Mouse (Mus musculus): ENCODE data around the gene Il27ra. TPM values are rescaled to one million over a fixed set of nuclear protein-coding genes. Genes with fewer than 3 reads are reported as not detected.

The Il27ra gene
- polyA plus RNA-seq, 2 experiments: 0.78 to 2.1 TPM

DNA sequence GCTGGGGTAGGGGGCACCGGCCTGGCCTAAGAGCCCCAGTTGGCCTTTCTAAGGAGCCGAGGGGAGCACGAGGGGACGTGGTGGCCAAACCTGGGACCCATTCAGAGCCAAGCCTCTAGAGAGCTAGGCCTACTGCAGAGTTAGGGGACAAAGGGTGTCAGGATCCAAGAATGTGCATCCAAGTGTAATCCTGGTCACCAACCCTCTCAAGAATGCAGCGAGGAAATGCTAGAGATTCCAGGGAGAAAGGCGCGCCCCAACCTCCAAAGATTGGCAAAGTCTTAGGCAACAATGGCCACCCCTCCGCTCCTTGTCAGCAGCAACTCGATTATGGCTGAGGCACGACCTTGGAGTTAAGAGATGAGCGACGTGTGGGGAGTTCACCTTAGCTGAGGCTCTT lies 20.8 kb downstream of the Il27ra start:
- Histone ChIP-seq H3K36me3 (ENCODE audit: control insufficient read depth, insufficient read depth, low read length) (no peaks in the 10 kb centered on the region), H3K9me3 (ENCODE audit: control insufficient read depth, low read length) (no peaks in the 10 kb centered on the region), H3K27ac (replicated peaks; ENCODE audit: low read depth, low read length) (no peak overlapping the region), H3K4me1 (ENCODE audit: control insufficient read depth, insufficient read depth, low read length) (peaks cover 2% of the 10 kb centered on the region; the same call in 1 of the 2 replicates), H3K4me2 (replicated peaks; ENCODE audit: low read depth, low read length, severe bottlenecking) (no peak overlapping the region), H3K9ac (ENCODE audit: low read depth, low read length, severe bottlenecking) (no peak overlapping the region), H3K4me3 (replicated peaks; ENCODE audit: low read length) (no peak overlapping the region), H3K27me3 (ENCODE audit: control insufficient read depth, insufficient read depth, low read length) (peaks cover 26% of the 10 kb centered on the region; the same call in 1 of the 2 replicates)
- DNase-seq (ENCODE audit: low spot score) (no peak), ATAC-seq (ENCODE audit: low FRiP score, low read depth) (no peak)
- no peak for TF ChIP-seq POLR2A (IDR thresholded peaks at IDR 0.05; ENCODE audit: borderline replicate concordance, extremely low read depth, insufficient read depth, insufficient read length)
- WGBS: 47% methylated on average over 12 of the region's 12 CpGs

DNA sequence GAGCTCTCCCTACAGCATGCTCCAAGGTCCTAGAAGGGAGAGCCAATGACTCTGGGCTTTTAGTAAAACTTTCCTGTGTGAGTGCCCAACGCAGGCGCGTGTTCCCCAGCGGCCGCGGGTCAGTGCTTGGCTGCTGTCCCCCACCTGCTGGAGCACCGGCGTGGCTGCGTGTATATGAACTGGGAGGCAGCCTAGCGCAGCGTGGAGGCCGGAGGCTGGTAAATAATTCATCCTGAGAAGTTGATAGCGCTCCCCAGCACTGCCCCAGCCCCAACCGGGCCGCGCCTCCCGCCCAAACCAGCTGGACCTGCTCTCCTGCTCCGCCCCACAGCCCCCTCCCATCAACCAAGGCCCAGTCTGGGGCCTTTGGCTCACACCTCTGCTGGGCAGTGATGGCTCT lies 21.3 kb downstream of the Il27ra start, which contains the start of gene Palm3:
Palm3 (plus strand) TSS at position 376 of the 400 bp plus-strand sequence.
- H3K9ac ChIP-seq (ENCODE audit: low read depth, low read length, severe bottlenecking): no peak within 1 kb of the TSS
- H3K27me3 ChIP-seq (ENCODE audit: control insufficient read depth, insufficient read depth, low read length): peaks cover 21% of the 10 kb centered on the region; the same call in 1 of the 2 replicates
- ATAC-seq (ENCODE audit: low FRiP score, low read depth) (no peak), DNase-seq (ENCODE audit: low spot score) (no peak)
- H3K27ac ChIP-seq (replicated peaks; ENCODE audit: low read depth, low read length): no peak within 1 kb of the TSS
- no peak within 1 kb of the TSS for H3K4me2 ChIP-seq (replicated peaks; ENCODE audit: low read depth, low read length, severe bottlenecking)
- no peaks in the 10 kb centered on the region for H3K4me1 ChIP-seq (ENCODE audit: control insufficient read depth, insufficient read depth, low read length)
- H3K36me3 ChIP-seq (ENCODE audit: control insufficient read depth, insufficient read depth, low read length): no peaks in the 10 kb centered on the region
- TF ChIP-seq POLR2A (IDR thresholded peaks at IDR 0.05; ENCODE audit: borderline replicate concordance, extremely low read depth, insufficient read depth, insufficient read length): no peak
- no peaks in the 10 kb centered on the region for H3K9me3 ChIP-seq (ENCODE audit: control insufficient read depth, low read length)
- WGBS: 7% methylated on average over 16 of the region's 18 CpGs
- no peak within 1 kb of the TSS for H3K4me3 ChIP-seq (replicated peaks; ENCODE audit: low read length)

DNA sequence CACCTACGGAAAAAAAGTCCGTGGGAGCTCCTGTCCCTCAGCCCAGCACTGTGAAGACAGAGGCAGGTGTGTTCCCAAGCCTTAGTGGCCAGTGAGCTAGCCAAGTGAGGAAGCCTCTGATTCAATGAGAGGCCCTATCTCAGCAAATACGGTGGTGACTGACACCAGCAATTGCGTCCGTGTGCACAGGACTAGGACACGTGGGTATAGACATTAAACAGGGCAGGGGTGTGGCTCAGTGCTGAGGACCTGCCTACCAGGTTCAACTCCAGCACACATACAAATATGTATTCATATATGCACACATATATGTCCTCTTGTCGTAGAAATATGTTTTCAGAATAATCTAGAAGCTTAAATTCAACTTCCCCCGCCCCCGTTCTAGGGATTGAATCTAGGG lies 22.7 kb downstream of the Il27ra start:
- no peak for DNase-seq (ENCODE audit: low spot score)
- Histone ChIP-seq H3K27ac (replicated peaks; ENCODE audit: low read depth, low read length) (no peak overlapping the region), H3K27me3 (ENCODE audit: control insufficient read depth, insufficient read depth, low read length) (peaks cover 17% of the 10 kb centered on the region; the same call in 1 of the 2 replicates), H3K36me3 (ENCODE audit: control insufficient read depth, insufficient read depth, low read length) (no peaks in the 10 kb centered on the region), H3K9me3 (ENCODE audit: control insufficient read depth, low read length) (no peaks in the 10 kb centered on the region), H3K9ac (ENCODE audit: low read depth, low read length, severe bottlenecking) (no peak overlapping the region), H3K4me1 (ENCODE audit: control insufficient read depth, insufficient read depth, low read length) (no peaks in the 10 kb centered on the region), H3K4me2 (replicated peaks; ENCODE audit: low read depth, low read length, severe bottlenecking) (no peak overlapping the region), H3K4me3 (replicated peaks; ENCODE audit: low read length) (no peak overlapping the region)
- TF ChIP-seq POLR2A (IDR thresholded peaks at IDR 0.05; ENCODE audit: borderline replicate concordance, extremely low read depth, insufficient read depth, insufficient read length): no peak
- no peak for ATAC-seq (ENCODE audit: low FRiP score, low read depth)
- 75% methylated on average over 9 of the region's 9 CpGs for WGBS

DNA sequence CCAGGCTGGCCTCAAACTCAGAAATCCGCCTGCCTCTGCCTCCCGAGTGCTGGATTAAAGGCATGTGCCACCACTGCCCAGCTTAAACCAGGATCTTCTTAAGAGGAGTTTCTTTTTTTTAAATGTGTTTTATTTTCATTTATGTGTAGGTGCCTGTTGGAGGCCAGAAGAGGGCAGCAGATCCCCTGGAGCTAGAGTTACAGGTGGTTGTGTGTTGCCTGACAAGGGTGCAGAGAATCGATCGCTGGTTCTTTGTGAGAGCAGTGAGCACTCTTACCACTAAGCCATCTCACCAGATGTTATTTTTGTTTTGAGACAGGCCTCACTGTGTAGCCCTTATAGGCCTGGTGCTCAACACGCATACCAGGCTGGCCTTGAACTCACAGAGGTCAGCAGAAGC lies 26.6 kb downstream of the Il27ra start:
- Histone ChIP-seq H3K9ac (ENCODE audit: low read depth, low read length, severe bottlenecking) (no peak overlapping the region), H3K27me3 (ENCODE audit: control insufficient read depth, insufficient read depth, low read length) (peaks cover 36% of the 10 kb centered on the region), H3K27ac (replicated peaks; ENCODE audit: low read depth, low read length) (no peak overlapping the region), H3K4me3 (replicated peaks; ENCODE audit: low read length) (no peak overlapping the region), H3K4me2 (replicated peaks; ENCODE audit: low read depth, low read length, severe bottlenecking) (no peak overlapping the region), H3K36me3 (ENCODE audit: control insufficient read depth, insufficient read depth, low read length) (no peaks in the 10 kb centered on the region), H3K4me1 (ENCODE audit: control insufficient read depth, insufficient read depth, low read length) (peaks cover 15% of the 10 kb centered on the region), H3K9me3 (ENCODE audit: control insufficient read depth, low read length) (no peaks in the 10 kb centered on the region)
- WGBS: 93% methylated on average over 5 of the region's 5 CpGs
- ATAC-seq (ENCODE audit: low FRiP score, low read depth) (no peak), DNase-seq (ENCODE audit: low spot score) (no peak)
- TF ChIP-seq POLR2A (IDR thresholded peaks at IDR 0.05; ENCODE audit: borderline replicate concordance, extremely low read depth, insufficient read depth, insufficient read length): no peak

DNA sequence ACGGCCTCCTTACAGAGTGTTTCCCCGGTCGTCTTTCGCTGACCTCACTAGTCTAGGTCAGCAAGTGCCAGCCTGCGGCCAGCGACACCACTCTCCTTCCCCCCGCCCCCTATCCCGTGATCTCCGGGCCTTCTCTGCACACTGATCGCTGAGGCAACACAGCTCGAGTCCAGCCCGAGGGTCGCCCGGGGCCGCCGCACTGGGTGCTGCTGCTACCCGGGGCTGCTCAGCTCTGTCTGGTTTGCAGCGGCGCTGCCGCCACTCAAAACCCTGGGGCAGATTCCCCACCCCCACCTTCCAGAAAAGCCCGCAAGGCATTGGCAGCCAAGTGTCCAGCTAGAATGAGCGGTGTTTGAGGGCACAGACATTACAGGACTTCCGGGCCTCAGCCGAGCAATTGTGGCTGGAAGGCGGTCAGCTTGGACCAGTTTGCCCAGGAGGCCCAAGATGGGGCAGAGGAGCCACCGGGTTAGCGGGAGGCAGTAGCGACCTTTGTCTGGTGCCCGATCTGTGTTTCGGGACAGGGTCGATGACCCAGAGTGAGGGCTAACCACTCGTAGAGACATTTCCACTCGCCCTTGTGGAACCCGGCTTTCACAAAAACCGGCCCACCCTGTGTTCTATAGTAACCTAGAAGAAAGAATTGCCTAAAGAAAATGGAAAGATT lies 29.8 kb downstream of the Il27ra start:
- H3K4me3 ChIP-seq (replicated peaks; ENCODE audit: low read length): peak overlapping the region; percentile 57
- H3K9me3 ChIP-seq (ENCODE audit: control insufficient read depth, low read length): no peaks in the 10 kb centered on the region
- ATAC-seq (ENCODE audit: low FRiP score, low read depth): no peak
- TF ChIP-seq POLR2A (IDR thresholded peaks at IDR 0.05; ENCODE audit: borderline replicate concordance, extremely low read depth, insufficient read depth, insufficient read length): no peak
- H3K4me2 ChIP-seq (replicated peaks; ENCODE audit: low read depth, low read length, severe bottlenecking): peak overlapping the region; percentile 95
- no peaks in the 10 kb centered on the region for H3K36me3 ChIP-seq (ENCODE audit: control insufficient read depth, insufficient read depth, low read length)
- H3K27ac ChIP-seq (replicated peaks; ENCODE audit: low read depth, low read length): no peak overlapping the region
- H3K9ac ChIP-seq (ENCODE audit: low read depth, low read length, severe bottlenecking): no peak overlapping the region
- H3K27me3 ChIP-seq (ENCODE audit: control insufficient read depth, insufficient read depth, low read length): peaks cover 40% of the 10 kb centered on the region
- no peak for DNase-seq (ENCODE audit: low spot score)
- H3K4me1 ChIP-seq (ENCODE audit: control insufficient read depth, insufficient read depth, low read length): peaks cover 23% of the 10 kb centered on the region
- WGBS: 7% methylated on average over 35 of the region's 35 CpGs

All from limb, embryonic 14.5 days (tissue).